Mouse (Mus musculus) retina, embryonic 14.5 days (tissue): ENCODE measurements around the gene Hoxd1.

Source experiments
- DNase-seq: peaks from one replicate; pipeline ENCODE4 v3.0.0-alpha.2; 2015; ENCODE audit warnings: low spot score

Gene Hoxd1

GRCm38 (mm10) chr2:74732513-74733316 is 30.1 kb upstream of the Hoxd1 start:
- DNase-seq, result no peak

GRCm38 (mm10) chr2:74733317-74733661 is 29.5 kb upstream of the Hoxd1 start:
- DNase-seq, result no peak

GRCm38 (mm10) chr2:74733765-74734164 is 29.0 kb upstream of the Hoxd1 start:
- DNase-seq, result no peak

- DNase-seq, result no peak
Measured at GRCm38 (mm10) chr2:74734451-74734850, 28.3 kb upstream of the Hoxd1 start.

GRCm38 (mm10) chr2:74734996-74735811 is 27.6 kb upstream of the Hoxd1 start:
- DNase-seq, result no peak

- DNase-seq, result no peak
Measured at GRCm38 (mm10) chr2:74735851-74736687, 26.7 kb upstream of the Hoxd1 start.

GRCm38 (mm10) chr2:74736688-74737577 is 25.8 kb upstream of the Hoxd1 start:
- DNase-seq, result no peak

GRCm38 (mm10) chr2:74737578-74738070 is 25.2 kb upstream of the Hoxd1 start:
- DNase-seq, result no peak

- DNase-seq, result no peak
Measured at GRCm38 (mm10) chr2:74738623-74739475, 23.9 kb upstream of the Hoxd1 start.

- no peak for DNase-seq
Measured at GRCm38 (mm10) chr2:74739476-74739800, 23.3 kb upstream of the Hoxd1 start.

- no peak for DNase-seq
Measured at GRCm38 (mm10) chr2:74739869-74740268, 22.9 kb upstream of the Hoxd1 start.

GRCm38 (mm10) chr2:74740311-74741091 is 22.3 kb upstream of the Hoxd1 start:
- no peak for DNase-seq

- DNase-seq, result no peak
Measured at GRCm38 (mm10) chr2:74741252-74741978, 21.4 kb upstream of the Hoxd1 start.

GRCm38 (mm10) chr2:74741979-74742277 is 20.9 kb upstream of the Hoxd1 start:
- DNase-seq, result no peak

- no peak for DNase-seq
Measured at GRCm38 (mm10) chr2:74745540-74746297, 17.1 kb upstream of the Hoxd1 start.

- DNase-seq, result no peak
Measured at GRCm38 (mm10) chr2:74746298-74746921, 16.4 kb upstream of the Hoxd1 start.

GRCm38 (mm10) chr2:74747006-74747405 is 15.8 kb upstream of the Hoxd1 start:
- no peak for DNase-seq

GRCm38 (mm10) chr2:74747661-74748141 is 15.1 kb upstream of the Hoxd1 start:
- no peak for DNase-seq
